Mouse (Mus musculus) megakaryocyte, embryonic 14.5 days (primary cell): ENCODE measurements around the gene Gprc5c.

Source experiments
- FLI1 ChIP-seq: IDR thresholded peaks from 2 replicates; pipeline ENCODE4 v1.6.1; 2012; ENCODE audit warnings: low read length, inconsistent platforms, mixed read lengths
- GATA1 ChIP-seq: IDR thresholded peaks from 3 replicates; pipeline ENCODE4 v1.6.1; 2012; ENCODE audit warnings: mixed read lengths, low read length, inconsistent platforms, borderline replicate concordance

GRCm38 (mm10) chr11:114833166-114833565 is 17.8 kb upstream of the Gprc5c start:
- TF ChIP-seq GATA1 = no peak
- no peak for TF ChIP-seq FLI1
